Mouse (Mus musculus): ENCODE measurements around the gene Gm48552. TPM values are rescaled to one million over a fixed set of nuclear protein-coding genes. Genes with fewer than 3 reads are reported as not detected.
A peak's percentile ranks its signal among the peaks of the same experiment; 100 is the strongest.

Gene Gm48552
- polyA plus RNA-seq, 1 experiment from 2014 or later: 0.82 TPM

GRCm38 (mm10) chr10:81345162-81345534, 43.7 kb upstream of the Gm48552 start:
- WGBS: 74% methylated on average over 4 of the region's 4 CpGs
- TF ChIP-seq CTCF (IDR thresholded peaks at IDR 0.05; ENCODE audit: low read depth): no peak

GRCm38 (mm10) chr10:81346453-81347067, 42.2 kb upstream of the Gm48552 start:
- Histone ChIP-seq H3K9me3 (replicated peaks; ENCODE audit: low read length) (no peaks in the 10 kb centered on the region), H3K4me2 (ENCODE audit: low read length) (peak overlapping the region; percentile 59), H3K36me3 (ENCODE audit: insufficient read depth, low read length) (no peaks in the 10 kb centered on the region), H3K27me3 (ENCODE audit: insufficient read depth, low read length) (0 out of 2 replicates have a peak, but pooled peaks cover 18% of the 10 kb centered on the region), H3K4me3 (replicated peaks; ENCODE audit: low read depth, low read length) (peak overlapping the region; percentile 15), H3K27ac (no peak overlapping the region), H3K9ac (ENCODE audit: low read depth, low read length) (peak overlapping the region; percentile 39; the same call in 1 of the 2 replicates), H3K4me1 (replicated peaks; ENCODE audit: insufficient read depth, low read length) (0 out of 2 replicates have a peak, but pooled peaks cover 15% of the 10 kb centered on the region)
- WGBS: 11% methylated on average over 55 of the region's 55 CpGs
- peak; percentile 79 for DNase-seq (ENCODE audit: low spot score)
- ATAC-seq (replicated peaks; ENCODE audit: low FRiP score, low read depth): peak; percentile 18
- peak; percentile 44; the same call in 1 of the 2 replicates for TF ChIP-seq CTCF (IDR thresholded peaks at IDR 0.05; ENCODE audit: low read depth)

More at GRCm38 (mm10) chr10:81345162-81345534, 43.7 kb upstream of the Gm48552 start:
- 0 out of 2 replicates have a peak, but pooled peaks cover 15% of the 10 kb centered on the region for H3K4me1 ChIP-seq (replicated peaks; ENCODE audit: insufficient read depth, low read length)
- 0 out of 2 replicates have a peak, but pooled peaks cover 18% of the 10 kb centered on the region for H3K27me3 ChIP-seq (ENCODE audit: insufficient read depth, low read length)
- no peak overlapping the region for H3K27ac ChIP-seq
- H3K4me3 ChIP-seq (replicated peaks; ENCODE audit: low read depth, low read length): no peak overlapping the region
- no peak for ATAC-seq (replicated peaks; ENCODE audit: low FRiP score, low read depth)
- DNase-seq (ENCODE audit: low spot score): no peak
- no peaks in the 10 kb centered on the region for H3K9me3 ChIP-seq (replicated peaks; ENCODE audit: low read length)
- no peaks in the 10 kb centered on the region for H3K36me3 ChIP-seq (ENCODE audit: insufficient read depth, low read length)
- H3K4me2 ChIP-seq (ENCODE audit: low read length): no peak overlapping the region
- H3K9ac ChIP-seq (ENCODE audit: low read depth, low read length): no peak overlapping the region

GRCm38 (mm10) chr10:81349146-81349545, 39.7 kb upstream of the Gm48552 start:
- H3K27ac ChIP-seq: no peak overlapping the region
- H3K27me3 ChIP-seq (ENCODE audit: insufficient read depth, low read length): no peaks in the 10 kb centered on the region
- peak overlapping the region; percentile 55 for H3K4me3 ChIP-seq (replicated peaks; ENCODE audit: low read depth, low read length)
- peak overlapping the region; percentile 82 for H3K4me2 ChIP-seq (ENCODE audit: low read length)
- 6% methylated on average over 12 of the region's 12 CpGs for WGBS
- TF ChIP-seq CTCF (IDR thresholded peaks at IDR 0.05; ENCODE audit: low read depth): no peak
- no peaks in the 10 kb centered on the region for H3K36me3 ChIP-seq (ENCODE audit: insufficient read depth, low read length)
- 0 out of 2 replicates have a peak, but pooled peaks have one; percentile 13 for ATAC-seq (replicated peaks; ENCODE audit: low FRiP score, low read depth)
- no peaks in the 10 kb centered on the region for H3K9me3 ChIP-seq (replicated peaks; ENCODE audit: low read length)
- peak; percentile 74 for DNase-seq (ENCODE audit: low spot score)
- H3K9ac ChIP-seq (ENCODE audit: low read depth, low read length): peak overlapping the region; percentile 43
- H3K4me1 ChIP-seq (replicated peaks; ENCODE audit: insufficient read depth, low read length): 0 out of 2 replicates have a peak, but pooled peaks cover 15% of the 10 kb centered on the region

GRCm38 (mm10) chr10:81349961-81350350, 38.8 kb upstream of the Gm48552 start:
- 0% methylated on average over 23 of the region's 29 CpGs for WGBS
- Histone ChIP-seq H3K27me3 (ENCODE audit: insufficient read depth, low read length) (no peaks in the 10 kb centered on the region), H3K4me2 (ENCODE audit: low read length) (peak overlapping the region; percentile 82), H3K4me1 (replicated peaks; ENCODE audit: insufficient read depth, low read length) (0 out of 2 replicates have a peak, but pooled peaks cover 15% of the 10 kb centered on the region), H3K4me3 (replicated peaks; ENCODE audit: low read depth, low read length) (peak overlapping the region; percentile 55), H3K9me3 (replicated peaks; ENCODE audit: low read length) (no peaks in the 10 kb centered on the region), H3K9ac (ENCODE audit: low read depth, low read length) (peak overlapping the region; percentile 77), H3K36me3 (ENCODE audit: insufficient read depth, low read length) (no peaks in the 10 kb centered on the region), H3K27ac (peak overlapping the region; percentile 60; the same call in 1 of the 2 replicates)
- DNase-seq (ENCODE audit: low spot score) (no peak), ATAC-seq (replicated peaks; ENCODE audit: low FRiP score, low read depth) (peak; percentile 23)
- no peak for TF ChIP-seq CTCF (IDR thresholded peaks at IDR 0.05; ENCODE audit: low read depth)

GRCm38 (mm10) chr10:81350351-81351063, 38.3 kb upstream of the Gm48552 start, which contains the start of gene Hmg20b:
TSS of gene Hmg20b (minus strand) at chr10:81350480.
- peak; percentile 91 for ATAC-seq (replicated peaks; ENCODE audit: low FRiP score, low read depth)
- H3K4me1 ChIP-seq (replicated peaks; ENCODE audit: insufficient read depth, low read length): 0 out of 2 replicates have a peak, but pooled peaks cover 15% of the 10 kb centered on the region
- H3K36me3 ChIP-seq (ENCODE audit: insufficient read depth, low read length): no peaks in the 10 kb centered on the region
- no peaks in the 10 kb centered on the region for H3K9me3 ChIP-seq (replicated peaks; ENCODE audit: low read length)
- peak; percentile 100 for DNase-seq (ENCODE audit: low spot score)
- peak; percentile 84 for TF ChIP-seq CTCF (IDR thresholded peaks at IDR 0.05; ENCODE audit: low read depth)
- H3K27me3 ChIP-seq (ENCODE audit: insufficient read depth, low read length): no peaks in the 10 kb centered on the region
- peak within 1 kb of the TSS; percentile 60; the same call in 1 of the 2 replicates for H3K27ac ChIP-seq
- H3K4me2 ChIP-seq (ENCODE audit: low read length): peak within 1 kb of the TSS; percentile 82
- H3K4me3 ChIP-seq (replicated peaks; ENCODE audit: low read depth, low read length): peak within 1 kb of the TSS; percentile 55
- peak within 1 kb of the TSS; percentile 77 for H3K9ac ChIP-seq (ENCODE audit: low read depth, low read length)
- under 1% methylated on average over 54 of the region's 54 CpGs for WGBS

- 0 out of 2 replicates have a peak, but pooled peaks cover 16% of the 10 kb centered on the region for H3K4me1 ChIP-seq (replicated peaks; ENCODE audit: insufficient read depth, low read length)
- 26% methylated on average over 9 of the region's 9 CpGs for WGBS
- no peaks in the 10 kb centered on the region for H3K36me3 ChIP-seq (ENCODE audit: insufficient read depth, low read length)
- TF ChIP-seq CTCF (IDR thresholded peaks at IDR 0.05; ENCODE audit: low read depth): no peak
- no peak overlapping the region for H3K4me3 ChIP-seq (replicated peaks; ENCODE audit: low read depth, low read length)
- ATAC-seq (replicated peaks; ENCODE audit: low FRiP score, low read depth) (no peak), DNase-seq (ENCODE audit: low spot score) (no peak)
- H3K4me2 ChIP-seq (ENCODE audit: low read length): no peak overlapping the region
- H3K27ac ChIP-seq: no peak overlapping the region
- no peaks in the 10 kb centered on the region for H3K9me3 ChIP-seq (replicated peaks; ENCODE audit: low read length)
- no peaks in the 10 kb centered on the region for H3K27me3 ChIP-seq (ENCODE audit: insufficient read depth, low read length)
- no peak overlapping the region for H3K9ac ChIP-seq (ENCODE audit: low read depth, low read length)
These were observed 37.0 kb upstream of the Gm48552 start for GRCm38 (mm10) chr10:81351678-81352291.

All from kidney, postnatal 0 days (tissue).